Mouse (Mus musculus) erythroblast, embryonic 14.5 days (primary cell): ENCODE measurements around the gene Vcam1. TPM values are rescaled to one million over a fixed set of nuclear protein-coding genes. Genes with fewer than 3 reads are reported as not detected.

Experiments
- H3K27me3 ChIP-seq: 2 replicates; pipeline ENCODE4 v1.6.1; 2012; ENCODE audit warnings: inconsistent platforms; ENCODE audit not compliant: control insufficient read depth
- H3K36me3 ChIP-seq: 2 replicates; pipeline ENCODE4 v1.6.1; 2012; ENCODE audit warnings: mild to moderate bottlenecking, inconsistent platforms; ENCODE audit not compliant: control insufficient read depth
- H3K4me1 ChIP-seq: 2 replicates; pipeline ENCODE4 v1.6.1; 2012; ENCODE audit warnings: inconsistent platforms; ENCODE audit not compliant: control insufficient read depth
- H3K4me3 ChIP-seq: replicated peaks from 2 replicates; pipeline ENCODE3; 2012; ENCODE audit warnings: moderate library complexity, mild to moderate bottlenecking, inconsistent platforms
- H3K9me3 ChIP-seq: 2 replicates; pipeline ENCODE4 v1.6.1; 2012; ENCODE audit warnings: low read length, inconsistent platforms, mixed read lengths; ENCODE audit not compliant: control insufficient read depth
- GATA1 ChIP-seq: IDR thresholded peaks from 2 replicates; pipeline ENCODE4 v1.6.1; 2012; ENCODE audit warnings: low read length, inconsistent platforms, mixed read lengths
- TAL1 ChIP-seq: IDR thresholded peaks from 3 replicates; pipeline ENCODE4 v1.6.1; 2012; ENCODE audit warnings: low read length, inconsistent platforms, mixed read lengths
- polyA plus RNA-seq: library from polyadenylated mRNA; stranded (reverse); fragments of >175 nt; gene quantifications from 2 replicates; pipeline ENCODE4 v1.2.3, GENCODE M21; 2012

Gene Vcam1
- polyA plus RNA-seq, 1 experiment = 0.16 TPM

GRCm38 (mm10) chr3:116095934-116096333 is 33.6 kb downstream of the Vcam1 start:
- Histone ChIP-seq H3K4me1 (no peaks in the 10 kb centered on the region), H3K9me3 (peaks cover 4% of the 10 kb centered on the region), H3K36me3 (no peaks in the 10 kb centered on the region), H3K27me3 (no peaks in the 10 kb centered on the region), H3K4me3 (no peak overlapping the region)
- TF ChIP-seq GATA1 (no peak), TAL1 (no peak)

GRCm38 (mm10) chr3:116095312-116095711 is 34.2 kb downstream of the Vcam1 start:
- Histone ChIP-seq H3K27me3 (no peaks in the 10 kb centered on the region), H3K36me3 (no peaks in the 10 kb centered on the region), H3K9me3 (peaks cover 4% of the 10 kb centered on the region), H3K4me1 (no peaks in the 10 kb centered on the region), H3K4me3 (no peak overlapping the region)
- TF ChIP-seq GATA1 = no peak
- TF ChIP-seq TAL1 = no peak

DNA sequence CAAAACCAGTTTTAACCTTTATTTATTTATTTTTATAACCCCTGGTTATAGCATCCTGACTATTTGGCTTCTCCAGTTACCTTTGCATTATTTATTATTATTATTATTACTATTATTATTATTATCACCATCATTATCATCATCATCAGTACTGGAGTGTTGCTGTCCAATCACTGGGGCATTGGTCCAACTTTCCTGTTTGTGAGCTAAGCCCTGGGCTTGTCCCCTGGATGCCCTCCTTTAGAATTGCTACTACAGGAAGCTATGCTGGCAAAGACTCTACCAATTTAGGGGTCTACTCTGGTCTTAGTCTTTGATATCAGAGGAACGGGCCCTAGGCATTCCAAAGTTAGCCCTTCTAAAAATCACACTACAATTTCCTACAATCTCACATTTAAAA is 34.6 kb downstream of the Vcam1 start:
- Histone ChIP-seq H3K4me3 (no peak overlapping the region), H3K27me3 (no peaks in the 10 kb centered on the region), H3K36me3 (no peaks in the 10 kb centered on the region), H3K9me3 (peaks cover 4% of the 10 kb centered on the region), H3K4me1 (no peaks in the 10 kb centered on the region)
- TF ChIP-seq GATA1 (no peak), TAL1 (no peak)

DNA sequence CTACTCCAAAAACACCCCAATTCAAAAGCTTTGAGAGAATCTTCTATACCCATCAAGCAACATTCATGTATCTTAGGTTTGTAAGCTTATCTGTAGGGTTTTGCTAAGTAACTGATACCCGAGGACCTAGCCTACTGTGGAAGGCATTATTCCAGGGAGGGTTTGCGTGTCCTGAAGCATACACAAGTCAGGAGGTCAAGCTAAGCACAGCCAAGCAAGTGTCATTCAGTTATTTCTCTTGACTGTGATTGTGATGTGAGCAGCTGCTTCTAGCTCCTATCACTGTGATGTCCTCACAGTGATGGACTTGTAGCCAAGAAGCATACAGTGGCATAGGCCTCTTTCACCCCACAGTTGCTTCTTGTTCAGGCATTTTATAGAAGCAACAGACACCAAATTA is 35.2 kb downstream of the Vcam1 start:
- Histone ChIP-seq H3K4me3 (no peak overlapping the region), H3K36me3 (no peaks in the 10 kb centered on the region), H3K27me3 (no peaks in the 10 kb centered on the region), H3K4me1 (no peaks in the 10 kb centered on the region), H3K9me3 (peaks cover 4% of the 10 kb centered on the region)
- TF ChIP-seq TAL1 = no peak
- TF ChIP-seq GATA1 = no peak

- Histone ChIP-seq H3K27me3 (no peaks in the 10 kb centered on the region), H3K4me3 (no peak overlapping the region), H3K4me1 (no peaks in the 10 kb centered on the region), H3K9me3 (peaks cover 8% of the 10 kb centered on the region), H3K36me3 (no peaks in the 10 kb centered on the region)
- no peak for TF ChIP-seq GATA1
Observed at GRCm38 (mm10) chr3:116092547-116092946, 36.9 kb downstream of the Vcam1 start.

DNA sequence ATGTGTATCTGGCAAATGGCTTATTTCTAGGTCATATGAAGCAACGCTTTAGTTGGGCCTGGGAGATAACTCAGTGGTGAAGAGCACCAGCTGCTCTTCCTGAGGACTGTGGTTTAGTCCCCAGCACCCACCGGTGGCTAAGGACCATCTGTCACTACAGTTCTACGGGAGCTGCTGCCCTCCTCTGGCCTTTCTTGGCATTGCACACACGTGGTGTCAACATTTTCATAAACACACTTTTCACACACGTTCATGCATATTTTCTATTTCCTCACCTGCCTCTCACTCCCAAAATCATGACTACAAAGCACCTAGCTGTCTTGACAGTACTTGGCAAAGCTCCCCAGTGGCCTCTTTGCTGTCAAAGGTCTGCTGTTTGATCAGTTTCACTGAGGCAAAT is 37.8 kb downstream of the Vcam1 start:
- no peaks in the 10 kb centered on the region for H3K27me3 ChIP-seq
- no peak for TF ChIP-seq GATA1
- no peak for TF ChIP-seq TAL1

GRCm38 (mm10) chr3:116085962-116086361 is 43.5 kb downstream of the Vcam1 start:
- peaks cover 4% of the 10 kb centered on the region for H3K9me3 ChIP-seq
- H3K36me3 ChIP-seq = no peaks in the 10 kb centered on the region
- TF ChIP-seq GATA1 (no peak), TAL1 (no peak)
- no peaks in the 10 kb centered on the region for H3K4me1 ChIP-seq
- no peaks in the 10 kb centered on the region for H3K27me3 ChIP-seq
- H3K4me3 ChIP-seq = no peak overlapping the region

More for the DNA sequence above, 37.8 kb downstream of the Vcam1 start:
- Histone ChIP-seq H3K4me3 (no peak overlapping the region), H3K9me3 (peaks cover 8% of the 10 kb centered on the region), H3K4me1 (no peaks in the 10 kb centered on the region), H3K36me3 (no peaks in the 10 kb centered on the region)

- Histone ChIP-seq H3K27me3 (no peaks in the 10 kb centered on the region), H3K36me3 (no peaks in the 10 kb centered on the region), H3K9me3 (no peaks in the 10 kb centered on the region), H3K4me3 (no peak overlapping the region), H3K4me1 (no peaks in the 10 kb centered on the region)
- TF ChIP-seq TAL1 = no peak
- no peak for TF ChIP-seq GATA1
Observed at GRCm38 (mm10) chr3:116080939-116081676, 48.4 kb downstream of the Vcam1 start.

GRCm38 (mm10) chr3:116080166-116080788 is 49.2 kb downstream of the Vcam1 start:
- Histone ChIP-seq H3K4me3 (no peak overlapping the region), H3K36me3 (no peaks in the 10 kb centered on the region), H3K27me3 (no peaks in the 10 kb centered on the region), H3K9me3 (no peaks in the 10 kb centered on the region), H3K4me1 (no peaks in the 10 kb centered on the region)
- TF ChIP-seq TAL1 (no peak), GATA1 (no peak)
